ENCODE assay signal across 14 mouse cellular contexts in genomic region chr5:65279133-65279651, GRCm38 (mm10). TPM values are rescaled to one million over a fixed set of nuclear protein-coding genes. Genes with fewer than 3 reads are reported as not detected.
DNase-seq lines count a peak whose midpoint lies in the region; ATAC-seq and TF ChIP-seq lines count a peak whose summit lies in the region.
"Had no signal": no experiment of that assay in that cellular context is flagged by ENCODE, and none has a peak within 500 bp of the region (broad histone marks: within the 10 kb centered on the region; RNA-seq: fewer than 3 reads in every experiment).

No protein-coding gene starts in this region.

- no peaks in the 10 kb centered on the region; the same call in 1 of the 2 replicates for H3K79me2 ChIP-seq in liver, adult 2 months (ENCODE audit: control insufficient read depth, insufficient read depth, low read length)

- H3K9me3 ChIP-seq in forebrain, embryonic 14.5 days (replicated peaks; ENCODE audit: control insufficient read depth, low read length): no peaks in the 10 kb centered on the region
- H3K9me3 ChIP-seq in forebrain, embryonic 11.5 days (ENCODE audit: control insufficient read depth, low read length): no peaks in the 10 kb centered on the region; the same call in 1 of the 2 replicates
- no peaks in the 10 kb centered on the region for H3K9me3 ChIP-seq in liver, embryonic 12.5 days (replicated peaks)
- H3K9me3 ChIP-seq: liver, embryonic 15.5 days had no signal

- no peak overlapping the region for H3K27ac ChIP-seq in forebrain, embryonic 14.5 days (ENCODE audit: low read depth, low read length)
- no peak overlapping the region for H3K27ac ChIP-seq in forebrain, embryonic 11.5 days (ENCODE audit: low read depth, low read length)
- no peak overlapping the region for H3K27ac ChIP-seq in liver, adult 2 months (replicated peaks; ENCODE audit: insufficient read depth, low read depth, low read length)
- H3K27ac ChIP-seq in liver, embryonic 12.5 days: no peak overlapping the region
- H3K27ac ChIP-seq: liver, embryonic 15.5 days had no signal

- ATAC-seq in forebrain, embryonic 14.5 days: peak; percentile 52; the same call in 1 of the 2 replicates
- ATAC-seq in forebrain, embryonic 11.5 days (replicated peaks; ENCODE audit: low FRiP score): no peak
- no peak for ATAC-seq in liver, embryonic 12.5 days
- ATAC-seq: Patski had no signal

- DNase-seq in forebrain, embryonic 14.5 days (ENCODE audit: low spot score): peak; percentile 37
- DNase-seq in forebrain, embryonic 11.5 days (ENCODE audit: low spot score): no peak
- peak; percentile 9 for DNase-seq in liver, adult 2 months (ENCODE audit: extremely low read depth, low read depth, low spot score)
- DNase-seq in lung, adult 18-20 months: peak; percentile 56 to 73
- DNase-seq in retina, embryonic 14.5 days (ENCODE audit: low spot score): peak; percentile 64
- DNase-seq in thymus, postnatal 36 days: no peak
- DNase-seq in kidney, adult 11 months: no peak
- DNase-seq: adrenal gland, postnatal 25 days; cerebellum, adult 9-11 months; gastrocnemius, postnatal 14 days; thymus, adult 2 months had no signal

- no peak overlapping the region for H3K4me2 ChIP-seq in forebrain, embryonic 14.5 days (ENCODE audit: low read length)
- H3K4me2 ChIP-seq in forebrain, embryonic 11.5 days (ENCODE audit: low read depth, low read length, severe bottlenecking): no peak overlapping the region
- H3K4me2 ChIP-seq in liver, embryonic 12.5 days: no peak overlapping the region
- H3K4me2 ChIP-seq: liver, embryonic 15.5 days had no signal

- no peak for TF ChIP-seq POLR2A in liver, adult 2 months (IDR thresholded peaks at IDR 0.05; ENCODE audit: extremely low read depth, insufficient read depth, low read length)

- no peaks in the 10 kb centered on the region for H3K4me1 ChIP-seq in forebrain, embryonic 14.5 days (ENCODE audit: control insufficient read depth, insufficient read depth, low read length)
- no peaks in the 10 kb centered on the region for H3K4me1 ChIP-seq in forebrain, embryonic 11.5 days (replicated peaks; ENCODE audit: control insufficient read depth, insufficient read depth, low read length)
- peaks cover 3% of the 10 kb centered on the region for H3K4me1 ChIP-seq in liver, adult 2 months (ENCODE audit: control insufficient read depth, insufficient read depth, low read length)
- H3K4me1 ChIP-seq in liver, embryonic 12.5 days: no peaks in the 10 kb centered on the region
- H3K4me1 ChIP-seq: liver, embryonic 15.5 days had no signal

- H3K27me3 ChIP-seq in forebrain, embryonic 14.5 days (replicated peaks; ENCODE audit: control insufficient read depth, insufficient read depth, low read length): no peaks in the 10 kb centered on the region
- H3K27me3 ChIP-seq in forebrain, embryonic 11.5 days (ENCODE audit: control insufficient read depth, insufficient read depth, low read length): no peaks in the 10 kb centered on the region
- H3K27me3 ChIP-seq in liver, adult 2 months (ENCODE audit: control insufficient read depth, insufficient read depth, low read length): no peaks in the 10 kb centered on the region
- no peaks in the 10 kb centered on the region for H3K27me3 ChIP-seq in liver, embryonic 12.5 days (replicated peaks)
- H3K27me3 ChIP-seq: liver, embryonic 15.5 days; Patski had no signal

- no peak overlapping the region for H3K9ac ChIP-seq in forebrain, embryonic 14.5 days (ENCODE audit: low read length)
- H3K9ac ChIP-seq in forebrain, embryonic 11.5 days (ENCODE audit: low read length): no peak overlapping the region
- no peak overlapping the region for H3K9ac ChIP-seq in liver, adult 2 months (ENCODE audit: low read depth, low read length)
- no peak overlapping the region for H3K9ac ChIP-seq in liver, embryonic 12.5 days
- H3K9ac ChIP-seq: liver, embryonic 15.5 days had no signal

- H3K4me3 ChIP-seq in forebrain, embryonic 14.5 days (ENCODE audit: low read depth, low read length): no peak overlapping the region
- no peak overlapping the region for H3K4me3 ChIP-seq in forebrain, embryonic 11.5 days (ENCODE audit: low read depth, low read length)
- H3K4me3 ChIP-seq in liver, adult 2 months (ENCODE audit: insufficient read depth, low read depth, low read length): no peak overlapping the region
- H3K4me3 ChIP-seq in liver, embryonic 12.5 days: no peak overlapping the region
- H3K4me3 ChIP-seq: liver, embryonic 15.5 days had no signal

- H3K36me3 ChIP-seq in forebrain, embryonic 14.5 days (ENCODE audit: control insufficient read depth, insufficient read depth, low read length): peaks cover 42% of the 10 kb centered on the region
- H3K36me3 ChIP-seq in forebrain, embryonic 11.5 days (ENCODE audit: control insufficient read depth, insufficient read depth, low read length): peaks cover 3% of the 10 kb centered on the region
- peaks cover 27% of the 10 kb centered on the region for H3K36me3 ChIP-seq in liver, adult 2 months (ENCODE audit: control insufficient read depth, insufficient read depth, low read length)
- H3K36me3 ChIP-seq in liver, embryonic 12.5 days: peaks cover 81% of the 10 kb centered on the region

- WGBS in forebrain, embryonic 14.5 days: 77% methylated on average over 6 of the region's 6 CpGs
- 93% methylated on average over 6 of the region's 6 CpGs for WGBS in forebrain, embryonic 11.5 days
- 70% methylated on average over 6 of the region's 6 CpGs for WGBS in liver, adult 2 months
- WGBS in liver, embryonic 12.5 days (ENCODE audit: insufficient replicate concordance): 90% methylated on average over 6 of the region's 6 CpGs

- TF ChIP-seq CTCF in liver, adult 2 months (IDR thresholded peaks at IDR 0.05; ENCODE audit: low read depth, low read length): no peak

RNA-seq across cellular contexts. Expression of gene Rfc1, which starts 56.3 kb away (rescaled TPM):
- 39.6 and 39.7 TPM in 2 replicates for polyA plus RNA-seq in forebrain, embryonic 14.5 days (2014; fragmentation: Nextera tagmentation; extraction: Ambion mirVana)
- polyA plus RNA-seq in forebrain, embryonic 11.5 days (2014; fragmentation: Nextera tagmentation; extraction: Ambion mirVana): 99.7 and 99.9 TPM in 2 replicates
- total RNA-seq in liver, adult 2 months (2014; rRNA removed): 16.5 and 19.3 TPM in 2 replicates
- 3.7 and 4.6 TPM in 2 replicates for polyA plus RNA-seq in liver, adult 2 months (2012; rRNA removed)
- polyA plus RNA-seq in liver, embryonic 12.5 days (2016; fragmentation: Nextera tagmentation; extraction: Ambion mirVana): 58.1 and 59.3 TPM in 2 replicates

Comparison
In these comparisons a context has a peak if more than half of its experiments do, and no peak if none do; other contexts are left out.
1. DNase-seq: peak in forebrain, embryonic 14.5 days (single experiment), liver, adult 2 months (single experiment), lung, adult 18-20 months (2 of 2) and retina, embryonic 14.5 days (single experiment); none in forebrain, embryonic 11.5 days (single experiment), thymus, postnatal 36 days (0 of 2) and kidney, adult 11 months (single experiment).